Mouse (Mus musculus) spleen, adult 2 months (tissue): ENCODE data around the gene Yipf4.

Source experiments
- CTCF ChIP-seq: fragments of 200-500 bp; IDR thresholded peaks from 2 replicates; pipeline ENCODE4 v1.5.1; 2011; ENCODE audit warnings: mild to moderate bottlenecking, inconsistent platforms; ENCODE audit not compliant: insufficient read depth, insufficient read length, insufficient replicate concordance; ENCODE audit errors: extremely low read depth
- POLR2A ChIP-seq: fragments of 200-500 bp; IDR thresholded peaks from 2 replicates; pipeline ENCODE4 v1.6.1; 2011; ENCODE audit warnings: low read depth, low read length, inconsistent platforms

- TF ChIP-seq POLR2A, result no peak
- TF ChIP-seq CTCF, result no peak
These were observed 30.4 kb upstream of the Yipf4 start, which contains the start of gene Nlrc4 for GRCm38 (mm10) chr17:74458711-74459408.
